Mouse (Mus musculus) T-helper 1 cell (primary cell): ENCODE measurements around the gene B3gat2.

Experiments
- in situ Hi-C: fragments of 300-600 bp; cut with MboI, MseI; formaldehyde crosslinking; loops from one replicate; pipeline ENCODE4 v1.15.1; 2025; ENCODE audit warnings: high pct_unique_total_duplicates

Gene B3gat2

DNA sequence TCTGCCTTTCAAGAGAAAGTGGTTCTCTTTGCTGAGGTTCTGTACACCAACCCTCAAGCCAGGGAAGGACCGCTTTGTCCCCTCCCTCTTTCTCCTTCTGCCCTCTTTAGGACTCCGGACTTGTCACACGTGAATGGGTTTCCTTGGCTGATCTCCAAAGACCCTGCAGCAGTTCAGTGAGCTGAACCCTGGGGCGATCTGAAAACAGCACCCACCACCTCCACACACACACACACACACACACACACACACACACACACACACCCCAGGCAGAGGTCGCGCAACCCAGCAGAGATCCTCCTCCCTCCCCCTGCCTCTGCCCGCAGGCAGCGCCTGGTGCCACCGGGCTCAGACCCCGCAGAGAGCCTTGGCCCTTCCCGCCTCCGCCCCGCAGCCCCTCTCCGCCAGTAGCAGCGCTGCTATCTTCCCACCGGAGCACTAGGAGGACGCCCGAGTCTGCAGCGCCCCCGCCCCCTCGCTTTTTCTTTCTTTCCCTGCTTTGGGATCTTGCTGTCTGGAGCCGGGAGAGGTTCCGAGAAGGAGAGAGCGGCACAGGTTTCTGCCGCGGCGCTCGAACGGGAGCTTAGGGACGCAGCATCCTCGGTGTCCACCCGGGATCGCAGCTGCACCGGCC, at the start of gene B3gat2:
Gene B3gat2, plus strand, starts transcription at position 252 of the 634 bp plus-strand sequence.
- in situ Hi-C loops, result no loop called here

- in situ Hi-C loops, result no loop called here
Measured at GRCm38 (mm10) chr1:23720326-23720725, 41.2 kb upstream of the B3gat2 start.

- in situ Hi-C loops, result no loop called here
Measured at GRCm38 (mm10) chr1:23721036-23721435, 40.5 kb upstream of the B3gat2 start.

DNA sequence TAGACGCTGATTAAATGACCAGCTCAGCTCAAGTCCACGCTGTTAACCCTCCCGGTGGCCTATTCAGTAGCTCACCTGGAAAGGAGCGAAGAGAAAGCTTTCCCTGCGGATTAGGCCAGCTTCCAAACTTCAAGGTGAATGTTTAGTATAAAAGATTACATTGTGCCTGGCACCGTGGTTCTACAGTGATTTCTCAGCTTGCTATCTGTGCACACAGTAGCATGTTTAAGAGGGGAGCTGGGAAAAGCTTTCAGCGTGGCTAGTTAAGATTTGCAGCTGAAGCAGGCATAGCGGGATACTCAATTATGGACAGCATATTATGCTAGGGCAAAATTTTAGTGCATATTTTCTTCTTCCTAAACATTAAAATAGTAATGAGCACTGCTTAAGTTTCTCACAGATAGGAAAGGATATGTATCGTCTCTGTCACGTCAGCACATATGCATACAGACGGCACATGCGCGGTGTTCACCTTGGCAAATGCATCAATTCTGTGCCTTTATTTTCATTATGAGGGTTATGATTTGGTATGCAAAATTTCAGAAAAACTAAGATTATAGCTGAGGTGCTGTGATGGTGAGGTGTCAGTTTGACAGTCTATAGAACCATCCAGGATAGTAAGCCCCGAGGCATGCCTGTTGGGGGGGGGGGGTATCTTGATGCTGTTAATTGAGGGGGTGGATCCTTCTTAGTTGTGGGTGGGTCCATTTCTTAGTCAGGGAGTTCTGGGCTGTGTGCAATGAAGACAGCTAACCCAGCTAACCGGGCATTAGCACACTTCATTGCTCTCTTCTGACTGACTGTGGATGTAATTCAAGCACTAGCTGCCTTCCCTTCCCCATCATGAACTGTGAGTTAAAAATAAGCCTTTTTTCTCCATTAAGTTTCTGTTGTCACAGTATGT, 38.8 kb upstream of the B3gat2 start:
- in situ Hi-C loops, result no loop called here

DNA sequence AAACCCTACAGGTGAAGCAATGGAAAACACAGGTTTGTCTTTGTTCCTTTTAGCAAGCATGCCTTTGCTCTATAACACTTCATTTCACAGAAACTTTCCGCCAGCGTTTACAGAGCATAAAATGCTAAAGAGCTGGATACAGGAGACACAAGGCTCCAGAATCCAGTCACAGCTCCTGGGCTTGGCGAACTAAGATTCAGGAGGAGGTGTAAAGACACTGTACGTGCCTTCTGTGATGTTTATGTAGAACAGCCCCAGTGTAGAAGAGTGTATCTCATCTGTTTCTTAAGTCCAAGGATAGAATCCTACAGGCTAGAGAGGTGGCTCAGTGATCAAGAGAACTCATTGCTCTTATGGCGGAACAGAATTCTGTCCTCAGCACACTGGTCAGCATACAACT, 30.2 kb upstream of the B3gat2 start:
- in situ Hi-C loops, result no loop called here

DNA sequence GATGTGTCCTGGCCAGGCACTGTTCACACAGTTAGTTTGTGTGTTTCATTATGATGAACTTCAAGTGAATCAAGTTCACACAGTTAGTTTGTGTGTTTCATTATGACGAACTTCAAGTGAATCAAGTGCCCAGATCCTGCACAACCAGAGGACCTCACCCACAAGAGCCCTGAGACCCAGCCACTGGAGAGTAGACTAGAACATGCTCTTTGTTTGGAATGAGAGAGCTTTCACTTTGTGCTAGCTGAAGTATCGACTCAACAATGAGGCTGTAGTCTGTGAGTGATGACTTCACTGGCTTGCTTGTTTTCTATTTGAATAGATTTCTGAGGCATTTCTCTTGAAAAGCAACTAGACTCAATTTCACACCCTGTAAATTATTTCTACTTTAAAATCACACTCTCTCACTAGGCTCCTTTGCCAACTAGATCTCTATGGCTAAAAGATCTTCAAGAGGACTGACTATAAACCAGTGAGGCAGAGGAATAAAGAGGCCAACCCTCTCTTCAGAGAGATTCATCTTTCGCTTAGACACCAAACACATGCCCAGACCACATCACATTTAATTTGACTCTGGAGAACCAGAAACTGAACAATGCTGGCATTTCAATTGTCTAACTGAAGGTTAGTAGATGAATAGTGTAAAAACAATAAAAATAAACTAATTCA, 10.6 kb upstream of the B3gat2 start:
- in situ Hi-C loops, result no loop called here

DNA sequence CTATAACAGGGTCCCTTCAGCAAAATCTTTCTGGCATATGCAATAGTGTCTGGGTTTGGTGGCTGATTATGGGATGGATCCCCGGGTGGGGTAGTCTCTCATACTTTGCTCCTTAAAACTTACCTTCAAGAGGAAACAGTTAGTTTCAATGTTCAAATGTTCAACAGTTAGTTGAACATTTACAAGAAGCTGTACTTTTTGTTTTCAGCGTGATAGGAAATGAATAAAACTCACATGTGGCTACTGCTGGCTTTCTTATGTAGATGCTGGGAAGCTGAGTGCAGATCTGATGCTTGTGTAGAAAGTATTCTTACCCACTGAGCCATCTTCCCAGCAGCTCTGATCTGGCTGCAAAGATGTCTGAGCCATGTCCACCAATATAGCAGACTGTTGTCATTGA, 8.5 kb upstream of the B3gat2 start:
- in situ Hi-C loops, result no loop called here

GRCm38 (mm10) chr1:23753591-23753990, 8.0 kb upstream of the B3gat2 start:
- in situ Hi-C loops, result no loop called here

DNA sequence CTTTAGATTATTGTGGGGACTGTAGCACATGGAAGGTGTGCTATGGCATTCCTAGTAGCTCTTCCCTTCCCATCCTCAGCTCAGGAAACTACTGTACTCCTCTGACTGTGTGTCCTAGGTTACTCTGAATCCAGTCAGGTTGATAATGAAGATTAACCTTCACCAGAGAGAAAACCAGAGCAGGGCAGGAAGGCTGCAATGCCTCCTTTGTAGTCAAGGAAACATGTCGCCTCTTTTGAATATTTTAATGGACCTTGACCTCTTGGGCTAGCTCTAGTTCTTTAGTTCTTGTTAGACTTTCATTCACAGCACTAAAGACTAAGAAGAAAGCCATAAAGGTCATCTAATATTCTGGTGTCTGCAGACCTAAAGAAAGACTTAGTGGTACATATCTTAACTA, 7.2 kb upstream of the B3gat2 start:
- in situ Hi-C loops, result no loop called here

GRCm38 (mm10) chr1:23754967-23755366, 6.6 kb upstream of the B3gat2 start:
- in situ Hi-C loops, result no loop called here

GRCm38 (mm10) chr1:23762136-23762687, 659 bp downstream of the B3gat2 start:
- in situ Hi-C loops, result no loop called here

GRCm38 (mm10) chr1:23762782-23763630, 1.5 kb downstream of the B3gat2 start:
- in situ Hi-C loops, result no loop called here

DNA sequence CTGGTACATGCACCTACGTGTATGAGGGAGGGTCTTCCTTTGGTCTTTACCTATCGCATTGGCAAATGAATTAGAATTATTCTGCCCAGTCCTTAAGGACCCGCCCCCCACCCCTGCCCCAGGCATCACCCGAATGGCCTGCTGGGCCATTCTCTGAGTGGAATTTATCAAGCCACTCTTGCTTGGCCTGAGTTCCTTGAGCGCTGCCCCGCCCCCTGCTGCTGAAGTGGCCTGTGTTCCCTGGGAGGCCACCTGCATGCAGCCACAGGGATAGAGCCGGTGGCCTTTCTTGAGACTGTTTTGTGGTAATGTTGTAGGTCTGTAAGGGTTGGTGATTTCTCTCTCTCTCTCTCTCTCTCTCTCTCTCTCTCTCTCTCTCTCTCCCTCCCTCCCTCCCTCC, 2.2 kb downstream of the B3gat2 start:
- in situ Hi-C loops, result no loop called here

DNA sequence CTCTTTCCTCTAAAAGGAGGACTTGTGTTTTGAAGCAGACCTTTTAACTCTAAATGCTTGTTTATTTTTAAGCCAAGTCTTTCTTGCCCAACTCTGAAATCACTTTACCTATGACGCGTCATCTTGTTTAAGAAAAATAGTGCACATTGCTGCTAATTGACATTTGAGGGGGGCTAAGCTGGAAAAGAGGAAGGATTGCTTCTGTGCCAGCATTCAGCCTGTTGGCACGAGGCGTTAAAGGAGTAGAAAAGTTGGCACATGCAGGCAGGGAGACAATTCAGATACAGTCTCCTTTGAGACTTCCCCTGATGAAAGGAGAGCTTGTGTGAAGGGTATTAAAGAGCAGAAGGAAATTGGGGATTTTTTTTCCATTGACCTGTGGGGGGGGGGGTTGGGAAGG, 3.2 kb downstream of the B3gat2 start:
- in situ Hi-C loops, result no loop called here

GRCm38 (mm10) chr1:23773039-23773438, 11.5 kb downstream of the B3gat2 start:
- in situ Hi-C loops, result loop anchor here (5.0 kb wide), 1 partner anchor 44 kb away; no protein-coding TSS in a partner anchor

- in situ Hi-C loops, result no loop called here
Measured at GRCm38 (mm10) chr1:23792737-23793533, 31.4 kb downstream of the B3gat2 start.

- in situ Hi-C loops, result no loop called here
Measured at GRCm38 (mm10) chr1:23798306-23798705, 36.8 kb downstream of the B3gat2 start.

GRCm38 (mm10) chr1:23821615-23822014, 60.1 kb downstream of the B3gat2 start:
- in situ Hi-C loops, result loop anchor here (5.0 to 10.0 kb wide), 2 partner anchors 316 to 353 kb away; partner anchors contain the start of gene Col9a1

DNA sequence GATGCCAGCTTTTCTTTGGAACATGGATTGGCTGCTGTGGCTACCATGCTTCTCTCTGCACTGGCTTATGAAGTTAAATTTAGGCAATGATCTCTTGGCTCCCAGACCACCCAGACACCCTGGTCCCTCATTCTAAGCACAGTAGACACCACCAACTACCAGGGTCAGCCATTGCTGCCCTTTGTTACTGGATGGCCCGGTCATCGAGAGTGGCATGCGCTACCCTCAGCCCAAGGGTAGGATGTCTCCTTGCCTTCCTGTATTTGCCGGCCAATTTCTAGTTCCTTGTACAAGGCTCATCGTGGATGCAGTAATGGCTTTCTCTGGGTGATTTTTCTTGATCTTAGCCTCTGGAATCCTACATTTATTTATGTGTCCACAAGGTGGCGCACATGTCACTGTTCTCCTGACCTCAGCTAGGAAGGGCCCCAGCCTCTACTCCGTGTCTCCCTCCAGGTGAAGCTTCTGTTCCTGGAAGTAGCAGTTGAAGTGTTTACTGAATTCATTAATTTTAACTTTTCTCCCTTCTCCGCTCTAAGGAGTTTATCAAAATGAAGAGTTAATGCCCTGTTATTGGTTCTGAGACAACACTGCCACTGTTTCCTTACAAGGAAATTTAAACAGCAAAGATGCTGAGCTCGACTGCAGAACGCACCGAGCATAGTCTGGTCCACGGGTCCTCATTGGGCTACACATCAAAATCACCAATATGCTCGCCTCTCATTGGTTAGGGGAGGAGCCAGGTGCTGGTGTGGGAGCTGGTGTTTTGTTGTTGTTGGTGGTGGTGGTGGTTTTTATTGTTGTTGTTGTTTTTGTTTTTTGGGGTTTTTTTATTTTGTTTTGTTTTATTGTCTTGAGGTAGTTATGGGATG, 65.6 kb downstream of the B3gat2 start:
- in situ Hi-C loops, result loop anchor here (5.0 to 10.0 kb wide), 3 partner anchors 90 to 348 kb away; partner anchors contain the start of gene Col9a1
